Mouse (Mus musculus): ENCODE results near the gene Tns3.

- TF ChIP-seq CTCF (IDR thresholded peaks at IDR 0.05; ENCODE audit: borderline replicate concordance, control insufficient read depth, extremely low read depth, insufficient read depth, low read length, poor library complexity), result no peak
- no peak for TF ChIP-seq POLR2A (IDR thresholded peaks at IDR 0.05; ENCODE audit: control insufficient read depth, extremely low read depth, insufficient read depth, low read length, poor library complexity)
Measured at GRCm38 (mm10) chr11:8486552-8486951, 177.8 kb downstream of the Tns3 start.

All from thymus, adult 2 months (tissue).